Mouse (Mus musculus) large intestine, adult 2 months (tissue): ENCODE data around the gene Col4a5. TPM values are rescaled to one million over a fixed set of nuclear protein-coding genes. Genes with fewer than 3 reads are reported as not detected.

Experiments used
- polyA plus RNA-seq: library from polyadenylated mRNA; depleted of rRNA; stranded (reverse); fragments of >200 nt; gene quantifications from 2 replicates; pipeline ENCODE4 v1.2.3, GENCODE M21; 2012; rRNA removed

The Col4a5 gene
- polyA plus RNA-seq, 1 experiment = 1.4 TPM

Other genes starting within 250 kb of the Col4a5 start
- gene Col4a6, start 1.3 kb upstream of the Col4a5 start, polyA plus RNA-seq = 0.58 TPM in 2 replicates
- gene Irs4, start 249.9 kb downstream of the Col4a5 start, polyA plus RNA-seq = not detected in 2 replicates